Mouse (Mus musculus) heart, embryonic 14.5 days (tissue): ENCODE data around the gene Zfp141. TPM values are rescaled to one million over a fixed set of nuclear protein-coding genes. Genes with fewer than 3 reads are reported as not detected.

Source experiments
- ATAC-seq: fragments of 200-750 bp; cut with Nextera tagmentation; 2 replicates; pipeline ENCODE4 v1.8.0; 2017; ENCODE audit warnings: low read depth, moderate TSS enrichment; ENCODE audit not compliant: insufficient number of reproducible peaks, insufficient read depth, low FRiP score
- H3K27ac ChIP-seq, 2 experiments: fragments of 200-500 bp in 1 of 2; fragments of 300-500 bp in 1 of 2; sonication (generic) in 1 of 2; replicated peaks in 1 of 2; 2 replicates each; pipeline ENCODE4 v1.5.1; 2012 to 2014; ENCODE audit warnings: low read depth in 2 of 2, low read length in 2 of 2, control low read depth in 1 of 2, mild to moderate bottlenecking in 1 of 2, mixed read lengths in 1 of 2; ENCODE audit not compliant: control insufficient read depth in 1 of 2, insufficient read depth in 1 of 2
- H3K27me3 ChIP-seq: fragments of 300-500 bp; sonication (generic); 2 replicates; pipeline ENCODE4 v1.6.1; 2014; ENCODE audit warnings: mild to moderate bottlenecking, low read length, control low read depth; ENCODE audit not compliant: control insufficient read depth, insufficient read depth
- H3K36me3 ChIP-seq: fragments of 300-500 bp; sonication (generic); 2 replicates; pipeline ENCODE4 v1.6.1; 2014; ENCODE audit warnings: mild to moderate bottlenecking, control low read depth, low read length, mixed read lengths; ENCODE audit not compliant: control insufficient read depth, insufficient read depth
- H3K4me1 ChIP-seq, 2 experiments: fragments of 200-500 bp in 1 of 2; fragments of 300-500 bp in 1 of 2; sonication (generic) in 1 of 2; 2 replicates each; pipeline ENCODE4 v1.6.1; 2012 to 2014; ENCODE audit warnings: low read length in 2 of 2, control low read depth in 1 of 2, mixed read lengths in 1 of 2; ENCODE audit not compliant: control insufficient read depth in 2 of 2, insufficient read depth in 2 of 2
- H3K4me2 ChIP-seq: fragments of 300-500 bp; sonication (generic); 2 replicates; pipeline ENCODE4 v1.6.1; 2014; ENCODE audit warnings: mild to moderate bottlenecking, low read length
- H3K4me3 ChIP-seq, 2 experiments: fragments of 200-500 bp in 1 of 2; fragments of 300-500 bp in 1 of 2; sonication (generic) in 1 of 2; 2 replicates each; pipeline ENCODE4 v1.5.1; 2012 to 2014; ENCODE audit warnings: low read length in 2 of 2, mild to moderate bottlenecking in 2 of 2, control low read depth in 1 of 2, low read depth in 1 of 2, moderate library complexity in 1 of 2; ENCODE audit not compliant: control insufficient read depth in 1 of 2, insufficient read depth in 1 of 2
- H3K9ac ChIP-seq: fragments of 300-500 bp; sonication (generic); 2 replicates; pipeline ENCODE4 v1.6.1; 2014; ENCODE audit warnings: mild to moderate bottlenecking, low read length
- H3K9me3 ChIP-seq: fragments of 300-500 bp; sonication (generic); 2 replicates; pipeline ENCODE4 v1.6.1; 2016; ENCODE audit warnings: low read length, control low read depth; ENCODE audit not compliant: control insufficient read depth
- WGBS: fragments of 180-500 bp; shearing (Covaris S2); extraction: QIAGEN DNeasy Blood & Tissue Kit; methylation state at CpG from one replicate; pipeline ENCODE4 v1.1.7; 2014; 5-methylcytosine and 5-hydroxymethylcytosine counted together
- polyA plus RNA-seq: library from polyadenylated mRNA; unstranded; fragments of >200 nt; fragmentation: Nextera tagmentation; extraction: Ambion mirVana; gene quantifications from 2 replicates; pipeline ENCODE4 v1.2.1, GENCODE M21; 2014

The Zfp141 gene
- polyA plus RNA-seq, 1 experiment from 2014 or later, result 6.3 TPM

DNA sequence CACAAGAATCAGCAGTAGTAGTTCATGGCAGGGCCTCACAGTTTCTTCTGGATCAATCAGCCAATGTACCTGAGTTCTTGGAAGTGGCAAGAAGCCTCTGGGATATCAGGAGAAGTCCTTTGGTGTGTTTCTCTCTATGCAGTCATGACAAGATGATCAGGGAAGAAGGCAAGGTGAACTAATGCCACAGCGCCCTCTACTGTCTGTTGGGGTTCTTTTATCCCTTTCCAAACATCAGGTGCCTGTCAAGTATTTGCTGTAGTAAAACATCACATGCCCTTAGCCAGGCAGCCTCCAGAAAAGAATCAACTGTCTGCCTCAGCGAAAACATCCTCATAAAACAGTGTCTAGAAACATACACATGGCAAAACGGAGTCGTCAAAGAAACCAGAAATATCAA, 50.9 kb downstream of the Zfp141 start:
- no peak overlapping the region for H3K27ac ChIP-seq
- H3K9me3 ChIP-seq, result peaks cover 19% of the 10 kb centered on the region
- H3K9ac ChIP-seq, result no peak overlapping the region
- 60% methylated on average over 4 of the region's 4 CpGs for WGBS
- no peak overlapping the region for H3K4me2 ChIP-seq
- H3K4me1 ChIP-seq, result no peaks in the 10 kb centered on the region
- H3K36me3 ChIP-seq, result no peaks in the 10 kb centered on the region
- no peak for ATAC-seq
- H3K4me3 ChIP-seq, result no peak overlapping the region
- no peaks in the 10 kb centered on the region for H3K27me3 ChIP-seq

DNA sequence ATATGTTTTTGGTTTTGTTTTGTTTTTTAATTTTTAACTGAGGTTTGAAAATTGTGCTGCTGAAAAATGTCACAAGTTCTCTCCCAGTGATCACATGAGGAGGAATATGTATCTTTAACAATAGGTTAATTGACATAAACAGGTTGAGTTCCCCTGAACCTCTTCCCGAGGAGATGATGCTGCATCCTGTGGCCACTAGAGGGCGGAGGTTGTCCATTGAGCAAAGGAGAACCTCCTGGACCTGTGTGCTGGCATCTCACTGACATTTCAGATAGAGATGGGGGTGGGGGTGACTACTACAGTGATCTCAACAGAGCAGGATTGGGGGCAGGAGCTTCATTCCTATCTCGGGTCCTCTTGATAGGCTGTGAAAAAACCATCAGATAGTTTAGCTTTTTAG, 54.9 kb downstream of the Zfp141 start:
- Histone ChIP-seq H3K9ac (no peak overlapping the region), H3K36me3 (no peaks in the 10 kb centered on the region), H3K4me1 (no peaks in the 10 kb centered on the region), H3K4me2 (no peak overlapping the region), H3K27ac (no peak overlapping the region), H3K27me3 (no peaks in the 10 kb centered on the region), H3K4me3 (no peak overlapping the region), H3K9me3 (peaks cover 41% of the 10 kb centered on the region)
- WGBS, result 29% methylated on average over 3 of the region's 3 CpGs
- no peak for ATAC-seq

DNA sequence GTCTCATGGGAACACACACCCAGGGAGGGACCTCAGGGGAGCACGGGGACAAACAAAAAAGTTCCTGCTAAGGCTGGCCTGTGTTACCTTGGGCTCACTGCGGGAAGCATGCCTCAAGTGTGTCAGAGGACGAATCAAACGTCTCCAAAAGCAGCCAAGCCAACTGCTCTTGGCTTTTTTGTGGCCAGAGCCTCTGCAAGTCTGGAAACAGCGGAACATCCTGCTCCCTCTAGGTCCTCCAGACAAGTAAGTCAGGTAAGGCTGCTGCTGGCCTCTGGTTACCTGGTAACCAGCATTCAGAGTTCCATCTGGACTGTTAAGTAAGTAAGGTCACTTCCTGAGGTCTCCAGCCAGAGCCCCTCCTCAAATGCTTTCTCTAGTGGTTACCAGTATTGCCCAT, 57.7 kb downstream of the Zfp141 start, which contains the start of gene 4933421I07Rik:
4933421I07Rik (minus strand) TSS at position 271 of the 400 bp plus-strand sequence.
- WGBS, result 57% methylated on average over 5 of the region's 5 CpGs

DNA sequence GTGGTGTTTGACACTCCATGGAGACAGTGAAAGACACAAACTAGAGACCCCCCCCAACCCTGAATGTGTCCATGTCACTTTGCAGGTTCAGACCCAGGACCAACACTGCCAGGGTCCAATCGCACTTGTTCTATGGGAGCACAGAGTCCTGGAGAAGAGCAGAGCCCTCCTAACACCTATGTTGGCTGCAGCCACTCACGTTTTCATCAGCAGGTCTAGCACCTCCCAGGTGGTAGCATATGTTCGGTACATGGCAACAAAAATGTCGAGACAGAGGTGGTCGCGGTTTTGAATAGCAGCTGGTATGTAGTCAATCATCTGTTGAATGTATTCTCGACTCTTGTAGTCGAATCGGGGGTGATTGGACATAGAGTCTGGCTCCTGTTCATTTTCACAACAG, 58.2 kb downstream of the Zfp141 start:
- Histone ChIP-seq H3K9me3 (peaks cover 30% of the 10 kb centered on the region), H3K9ac (no peak overlapping the region), H3K4me2 (no peak overlapping the region), H3K27ac (no peak overlapping the region), H3K4me3 (no peak overlapping the region), H3K4me1 (no peaks in the 10 kb centered on the region), H3K36me3 (no peaks in the 10 kb centered on the region), H3K27me3 (no peaks in the 10 kb centered on the region)
- no peak for ATAC-seq
- WGBS, result 73% methylated on average over 9 of the region's 9 CpGs

More for the DNA sequence above, 57.7 kb downstream of the Zfp141 start, which contains the start of gene 4933421I07Rik:
- Histone ChIP-seq H3K4me1 (no peaks in the 10 kb centered on the region), H3K9ac (no peak within 1 kb of the TSS), H3K4me2 (no peak within 1 kb of the TSS), H3K27ac (no peak within 1 kb of the TSS), H3K27me3 (no peaks in the 10 kb centered on the region), H3K4me3 (no peak within 1 kb of the TSS), H3K36me3 (no peaks in the 10 kb centered on the region), H3K9me3 (peaks cover 31% of the 10 kb centered on the region)
- ATAC-seq, result no peak

Other genes starting within 250 kb of the Zfp141 start
- not detected in 2 replicates for gene Vmn2r61, start 245.7 kb downstream of the Zfp141 start, polyA plus RNA-seq
- gene 4933421I07Rik, start 57.6 kb downstream of the Zfp141 start, polyA plus RNA-seq, result not detected in 2 replicates
- gene Gm21028, start 72.8 kb upstream of the Zfp141 start, polyA plus RNA-seq, result not detected in 2 replicates
- 1.2 and 1.6 TPM in 2 replicates for gene Zfp977, start 86.8 kb upstream of the Zfp141 start, polyA plus RNA-seq
- 0.73 and 1.9 TPM in 2 replicates for gene Zfp976, start 136.8 kb upstream of the Zfp141 start, polyA plus RNA-seq
- 5.6 and 7.1 TPM in 2 replicates for gene Zfp975, start 187.0 kb upstream of the Zfp141 start, polyA plus RNA-seq
- not detected in 2 replicates for gene Gm17067, start 221.3 kb upstream of the Zfp141 start, polyA plus RNA-seq